Mouse (Mus musculus) stomach, postnatal 0 days (tissue): ENCODE results near the gene Phactr3. TPM values are rescaled to one million over a fixed set of nuclear protein-coding genes. Genes with fewer than 3 reads are reported as not detected.
A peak's percentile ranks its signal among the peaks of the same experiment; 100 is the strongest.

Source experiments
- ATAC-seq: fragments of 200-750 bp; cut with Nextera tagmentation; 2 replicates; pipeline ENCODE4 v1.8.0; 2017; ENCODE audit not compliant: low FRiP score, low TSS enrichment
- DNase-seq: peaks from one replicate; pipeline ENCODE4 v3.0.0-alpha.2; 2016; ENCODE audit warnings: low spot score
- H3K27ac ChIP-seq: fragments of 300-500 bp; sonication (generic); replicated peaks from 2 replicates; pipeline ENCODE4 v1.5.1; 2014; ENCODE audit warnings: mild to moderate bottlenecking, control low read depth
- H3K27me3 ChIP-seq: fragments of 300-500 bp; sonication (generic); 2 replicates; pipeline ENCODE4 v1.6.1; 2014; ENCODE audit warnings: low read length; ENCODE audit not compliant: control insufficient read depth, insufficient read depth
- H3K36me3 ChIP-seq: fragments of 300-500 bp; sonication (generic); 2 replicates; pipeline ENCODE4 v1.6.1; 2014; ENCODE audit warnings: low read length, mixed read lengths; ENCODE audit not compliant: control insufficient read depth, insufficient read depth
- H3K4me1 ChIP-seq: fragments of 300-500 bp; sonication (generic); replicated peaks from 2 replicates; pipeline ENCODE4 v1.6.1; 2014; ENCODE audit warnings: antibody characterized with exemption; ENCODE audit not compliant: control insufficient read depth, insufficient read depth
- H3K4me2 ChIP-seq: fragments of 300-500 bp; sonication (generic); replicated peaks from 2 replicates; pipeline ENCODE4 v1.6.1; 2014; ENCODE audit warnings: low read depth, mild to moderate bottlenecking, control low read depth, moderate library complexity
- H3K4me3 ChIP-seq: fragments of 300-500 bp; sonication (generic); 2 replicates; pipeline ENCODE4 v1.5.1; 2014; ENCODE audit warnings: low read depth, low read length, control low read depth
- H3K9ac ChIP-seq: fragments of 300-500 bp; sonication (generic); 2 replicates; pipeline ENCODE4 v1.6.1; 2014; ENCODE audit warnings: mild to moderate bottlenecking, low read length, control low read depth, mixed read lengths
- H3K9me3 ChIP-seq: fragments of 300-500 bp; sonication (generic); 2 replicates; pipeline ENCODE4 v1.6.1; 2016; ENCODE audit warnings: low read length; ENCODE audit not compliant: control insufficient read depth
- CTCF ChIP-seq: IDR thresholded peaks from 2 replicates; pipeline ENCODE4 v1.5.1; 2016; ENCODE audit warnings: antibody characterized with exemption, low read depth, mild to moderate bottlenecking, moderate library complexity
- EP300 ChIP-seq: optimal IDR thresholded peaks from 2 replicates; pipeline ENCODE3; 2016; ENCODE audit warnings: antibody characterized with exemption
- WGBS: fragments of 180-500 bp; shearing (Covaris S2); extraction: QIAGEN DNeasy Blood & Tissue Kit; methylation state at CpG from one replicate; pipeline ENCODE4 v1.1.7; 2014; 5-methylcytosine and 5-hydroxymethylcytosine counted together
- polyA plus RNA-seq: library from polyadenylated mRNA; unstranded; fragments of >200 nt; fragmentation: Nextera tagmentation; extraction: Ambion mirVana; gene quantifications from 2 replicates; pipeline ENCODE4 v1.2.1, GENCODE M21; 2015

Gene Phactr3
- polyA plus RNA-seq, 1 experiment from 2014 or later: 1.7 TPM

DNA sequence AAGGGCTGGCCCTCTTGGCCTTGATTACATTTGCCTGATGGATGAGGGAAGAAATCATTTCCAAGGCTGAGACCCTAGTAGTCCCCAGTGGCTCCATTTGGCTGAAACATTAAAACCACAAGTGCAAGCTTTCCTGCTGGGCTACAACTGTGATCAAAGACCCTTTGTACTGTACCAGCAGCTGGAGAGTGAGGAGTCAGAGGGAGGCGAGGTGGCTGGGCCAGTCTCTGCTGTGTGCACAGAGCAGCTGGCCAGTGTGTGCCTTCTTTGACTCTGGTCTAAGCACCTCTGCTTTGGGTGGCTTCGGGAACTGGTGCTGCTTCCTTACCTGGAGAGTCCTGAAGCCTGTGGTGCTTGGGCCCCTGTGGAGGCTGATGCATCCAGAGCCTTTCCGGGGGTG is 122.6 kb downstream of the Phactr3 start:
- H3K9ac ChIP-seq: no peak overlapping the region
- ATAC-seq (no peak), DNase-seq (no peak)
- H3K9me3 ChIP-seq: no peaks in the 10 kb centered on the region
- H3K4me2 ChIP-seq: no peak overlapping the region
- no peak overlapping the region for H3K4me3 ChIP-seq
- H3K4me1 ChIP-seq: no peaks in the 10 kb centered on the region
- TF ChIP-seq EP300 (no peak), CTCF (no peak)
- WGBS: 37% methylated on average over 3 of the region's 3 CpGs
- H3K27me3 ChIP-seq: no peaks in the 10 kb centered on the region
- H3K36me3 ChIP-seq: no peaks in the 10 kb centered on the region
- no peak overlapping the region for H3K27ac ChIP-seq

DNA sequence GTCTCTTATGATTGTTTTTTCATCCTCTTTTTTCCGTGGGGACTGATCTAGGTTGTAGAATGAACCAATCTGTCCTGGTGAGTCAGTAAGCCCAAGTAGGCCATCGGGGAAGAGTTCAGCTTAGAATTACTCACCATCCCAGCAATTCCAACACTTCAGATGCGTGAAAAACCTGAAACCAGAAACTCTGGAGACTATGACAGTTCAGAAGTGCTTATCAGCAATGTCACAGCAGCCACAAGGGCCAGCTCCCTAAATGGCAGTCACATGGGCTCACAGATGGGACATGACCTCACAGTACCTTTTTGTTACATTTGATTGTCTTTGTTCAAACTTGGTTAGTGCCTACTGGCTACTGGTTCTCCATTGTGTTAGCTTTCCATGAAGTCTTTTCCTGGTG is 124.2 kb downstream of the Phactr3 start:
- 60% methylated on average over 3 of the region's 3 CpGs for WGBS
- TF ChIP-seq CTCF: no peak
- TF ChIP-seq EP300: no peak
- Histone ChIP-seq H3K27ac (no peak overlapping the region), H3K4me1 (no peaks in the 10 kb centered on the region), H3K9me3 (no peaks in the 10 kb centered on the region), H3K36me3 (no peaks in the 10 kb centered on the region), H3K4me2 (no peak overlapping the region), H3K4me3 (no peak overlapping the region), H3K9ac (no peak overlapping the region), H3K27me3 (no peaks in the 10 kb centered on the region)
- DNase-seq: no peak
- ATAC-seq: no peak

DNA sequence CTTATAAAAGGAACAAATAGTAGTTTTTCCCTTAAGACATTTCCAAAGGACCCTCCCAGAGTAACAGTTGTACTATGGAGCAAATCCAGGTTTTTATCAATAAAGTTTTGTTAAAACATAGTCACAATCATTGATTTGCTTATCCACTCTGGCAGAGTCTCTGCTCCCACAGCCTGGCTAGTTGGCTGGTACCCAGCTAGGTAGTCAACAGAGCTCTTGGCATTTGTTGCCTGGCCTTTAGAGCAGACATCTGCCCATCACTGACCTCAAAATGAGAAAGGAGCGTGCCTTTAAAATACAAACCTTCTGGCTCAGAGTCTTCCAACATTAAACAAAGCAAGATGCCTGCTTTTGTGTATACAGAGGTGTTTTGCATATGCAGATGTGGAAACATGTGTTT is 126.1 kb downstream of the Phactr3 start:
- Histone ChIP-seq H3K36me3 (no peaks in the 10 kb centered on the region), H3K9ac (no peak overlapping the region), H3K4me2 (no peak overlapping the region), H3K4me3 (no peak overlapping the region), H3K27ac (no peak overlapping the region), H3K27me3 (no peaks in the 10 kb centered on the region), H3K4me1 (no peaks in the 10 kb centered on the region), H3K9me3 (no peaks in the 10 kb centered on the region)
- no peak for DNase-seq
- TF ChIP-seq EP300 (no peak), CTCF (no peak)
- WGBS: 86% methylated on average over 1 of the region's 1 CpGs
- no peak for ATAC-seq

DNA sequence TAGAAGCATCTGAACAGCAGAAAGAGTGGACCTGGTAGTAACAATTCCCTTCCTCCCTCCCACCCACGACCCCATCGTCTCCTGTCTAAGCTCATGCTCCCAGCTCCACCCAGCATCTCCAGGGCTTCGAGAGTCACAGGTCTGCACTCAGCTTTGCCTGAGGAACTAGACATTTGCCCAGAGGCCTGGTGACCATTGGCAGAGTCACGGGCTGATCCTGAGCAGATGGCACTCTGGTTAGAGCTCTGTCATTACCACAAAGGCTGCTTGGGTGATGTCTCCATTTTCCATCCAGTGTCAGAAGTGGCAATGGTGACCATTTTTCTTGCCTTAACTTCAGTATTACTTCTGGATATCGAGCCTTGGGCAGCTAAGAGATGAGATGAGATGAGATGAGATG is 127.1 kb downstream of the Phactr3 start:
- no peaks in the 10 kb centered on the region for H3K27me3 ChIP-seq
- H3K4me1 ChIP-seq: no peaks in the 10 kb centered on the region
- H3K36me3 ChIP-seq: no peaks in the 10 kb centered on the region
- ATAC-seq: no peak
- H3K4me3 ChIP-seq: no peak overlapping the region
- H3K9me3 ChIP-seq: no peaks in the 10 kb centered on the region
- no peak overlapping the region for H3K9ac ChIP-seq
- WGBS: 78% methylated on average over 5 of the region's 5 CpGs
- TF ChIP-seq CTCF (no peak), EP300 (no peak)
- no peak overlapping the region for H3K4me2 ChIP-seq
- DNase-seq: no peak
- H3K27ac ChIP-seq: no peak overlapping the region

DNA sequence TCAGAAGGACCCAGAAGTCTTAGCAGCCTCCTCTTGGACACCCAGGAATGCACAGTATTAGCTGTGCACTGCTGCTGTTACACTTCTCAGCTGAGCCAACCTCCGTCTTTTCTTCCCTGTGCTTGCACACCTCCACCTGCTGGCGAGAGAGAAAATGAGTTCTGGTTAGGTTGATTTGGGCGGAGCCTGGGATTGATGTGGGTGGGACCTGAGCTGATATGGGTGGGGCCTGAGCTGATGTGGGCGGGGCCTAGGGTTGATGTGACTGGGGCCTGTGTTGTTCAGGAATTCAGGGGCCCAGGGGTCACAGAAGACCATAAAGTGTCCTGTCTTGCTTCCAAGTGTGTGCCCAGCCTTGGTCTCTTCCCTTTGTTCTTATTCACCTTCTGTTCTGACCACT is 128.0 kb downstream of the Phactr3 start:
- WGBS: 47% methylated on average over 4 of the region's 4 CpGs
- Histone ChIP-seq H3K4me1 (no peaks in the 10 kb centered on the region), H3K4me2 (no peak overlapping the region), H3K27ac (no peak overlapping the region), H3K9me3 (no peaks in the 10 kb centered on the region), H3K27me3 (no peaks in the 10 kb centered on the region), H3K9ac (no peak overlapping the region), H3K36me3 (no peaks in the 10 kb centered on the region), H3K4me3 (no peak overlapping the region)
- ATAC-seq (peak; percentile 55; the same call in 1 of the 2 replicates), DNase-seq (peak; percentile 54)
- peak; percentile 66 for TF ChIP-seq CTCF
- no peak for TF ChIP-seq EP300

DNA sequence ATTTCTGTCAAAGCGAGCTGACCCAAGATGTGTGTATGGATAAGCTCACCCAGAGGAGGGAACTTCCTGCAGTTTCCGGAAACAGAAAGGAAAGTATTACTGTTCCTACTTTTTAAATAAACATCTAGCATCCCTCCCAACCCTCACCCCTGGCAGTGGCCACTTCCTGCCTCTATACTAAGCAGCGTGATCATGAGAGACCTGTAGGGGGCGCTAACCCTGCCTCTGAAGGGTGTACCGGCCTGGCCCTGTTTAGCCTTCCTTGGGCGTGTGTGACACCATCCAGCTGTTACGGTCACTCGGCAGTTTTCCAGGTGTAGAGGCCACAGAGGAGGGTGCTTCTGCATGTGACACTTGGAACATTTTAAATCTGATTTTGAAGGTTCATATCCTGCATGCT is 128.5 kb downstream of the Phactr3 start:
- H3K27me3 ChIP-seq: no peaks in the 10 kb centered on the region
- H3K36me3 ChIP-seq: no peaks in the 10 kb centered on the region
- no peak overlapping the region for H3K27ac ChIP-seq
- no peak for TF ChIP-seq EP300
- TF ChIP-seq CTCF: peak; percentile 48
- no peak overlapping the region for H3K9ac ChIP-seq
- no peaks in the 10 kb centered on the region for H3K4me1 ChIP-seq
- H3K9me3 ChIP-seq: no peaks in the 10 kb centered on the region
- DNase-seq: no peak
- no peak overlapping the region for H3K4me3 ChIP-seq
- no peak for ATAC-seq
- WGBS: 48% methylated on average over 8 of the region's 8 CpGs
- no peak overlapping the region for H3K4me2 ChIP-seq
